Mouse (Mus musculus): ENCODE measurements at regions not wholly inside any gene's neighbourhood (a gene's known extent, or its start where the extent isn't known, plus 50 kb on each side); places are given as distances from the start of the nearest gene placed in this dataset.

GRCm38 (mm10) chr1:73516441-73516840 lies 500.7 kb upstream of the Tnp1 start:
- no peaks in the 10 kb centered on the region for H3K36me3 ChIP-seq
- WGBS = 92% methylated on average over 8 of the region's 8 CpGs
- no peaks in the 10 kb centered on the region for H3K27me3 ChIP-seq
- no peak overlapping the region for H3K27ac ChIP-seq (replicated peaks)
- no peak overlapping the region for H3K4me2 ChIP-seq (replicated peaks)
- H3K4me3 ChIP-seq = no peak overlapping the region
- ATAC-seq (replicated peaks) = no peak
- H3K4me1 ChIP-seq = no peaks in the 10 kb centered on the region
- no peak overlapping the region for H3K9ac ChIP-seq (replicated peaks)
- H3K9me3 ChIP-seq = no peaks in the 10 kb centered on the region

- 91% methylated on average over 5 of the region's 5 CpGs for WGBS
- H3K4me1 ChIP-seq = no peaks in the 10 kb centered on the region
- H3K27me3 ChIP-seq = no peaks in the 10 kb centered on the region
- no peaks in the 10 kb centered on the region for H3K36me3 ChIP-seq
- H3K9ac ChIP-seq (replicated peaks) = no peak overlapping the region
- no peak for ATAC-seq (replicated peaks)
- no peak overlapping the region for H3K4me3 ChIP-seq
- no peak overlapping the region for H3K4me2 ChIP-seq (replicated peaks)
- no peaks in the 10 kb centered on the region for H3K9me3 ChIP-seq
- no peak overlapping the region for H3K27ac ChIP-seq (replicated peaks)
Observed at GRCm38 (mm10) chr1:73515781-73516180, 500.1 kb upstream of the Tnp1 start.

- no peaks in the 10 kb centered on the region for H3K27me3 ChIP-seq
- H3K27ac ChIP-seq (replicated peaks) = no peak overlapping the region
- 44% methylated on average over 5 of the region's 5 CpGs for WGBS
- no peak overlapping the region for H3K9ac ChIP-seq (replicated peaks)
- ATAC-seq (replicated peaks) = no peak
- H3K9me3 ChIP-seq = no peaks in the 10 kb centered on the region
- H3K4me1 ChIP-seq = no peaks in the 10 kb centered on the region
- no peak overlapping the region for H3K4me2 ChIP-seq (replicated peaks)
- H3K36me3 ChIP-seq = no peaks in the 10 kb centered on the region
- H3K4me3 ChIP-seq = no peak overlapping the region
Observed at GRCm38 (mm10) chr1:73513822-73514221, 498.1 kb upstream of the Tnp1 start.

- H3K4me1 ChIP-seq = no peaks in the 10 kb centered on the region
- no peaks in the 10 kb centered on the region for H3K9me3 ChIP-seq
- ATAC-seq (replicated peaks) = no peak
- H3K4me3 ChIP-seq = no peak overlapping the region
- H3K27ac ChIP-seq (replicated peaks) = no peak overlapping the region
- no peaks in the 10 kb centered on the region for H3K36me3 ChIP-seq
- H3K27me3 ChIP-seq = no peaks in the 10 kb centered on the region
- no peak overlapping the region for H3K4me2 ChIP-seq (replicated peaks)
- 86% methylated on average over 2 of the region's 2 CpGs for whole genome bisulfite sequencing
- H3K9ac ChIP-seq (replicated peaks) = no peak overlapping the region
Observed at GRCm38 (mm10) chr1:73512836-73513235, 497.1 kb upstream of the Tnp1 start.

- H3K4me3 ChIP-seq = no peak overlapping the region
- no peaks in the 10 kb centered on the region for H3K9me3 ChIP-seq
- H3K36me3 ChIP-seq = no peaks in the 10 kb centered on the region
- no peaks in the 10 kb centered on the region for H3K4me1 ChIP-seq
- WGBS = 49% methylated on average over 10 of the region's 10 CpGs
- H3K27me3 ChIP-seq = no peaks in the 10 kb centered on the region
- H3K9ac ChIP-seq (replicated peaks) = no peak overlapping the region
- no peak overlapping the region for H3K4me2 ChIP-seq (replicated peaks)
- no peak overlapping the region for H3K27ac ChIP-seq (replicated peaks)
- no peak for ATAC-seq (replicated peaks)
Observed at GRCm38 (mm10) chr1:73507071-73507754, 491.5 kb upstream of the Tnp1 start.

- no peaks in the 10 kb centered on the region for H3K4me1 ChIP-seq
- H3K27me3 ChIP-seq = no peaks in the 10 kb centered on the region
- WGBS = 84% methylated on average over 4 of the region's 4 CpGs
- no peaks in the 10 kb centered on the region for H3K36me3 ChIP-seq
- H3K4me3 ChIP-seq = no peak overlapping the region
- no peak overlapping the region for H3K9ac ChIP-seq (replicated peaks)
- no peaks in the 10 kb centered on the region for H3K9me3 ChIP-seq
- H3K27ac ChIP-seq (replicated peaks) = no peak overlapping the region
- H3K4me2 ChIP-seq (replicated peaks) = no peak overlapping the region
- no peak for ATAC-seq (replicated peaks)
Observed at GRCm38 (mm10) chr1:73503611-73504010, 487.9 kb upstream of the Tnp1 start.

GRCm38 (mm10) chr1:73500671-73501070 lies 485.0 kb upstream of the Tnp1 start:
- H3K36me3 ChIP-seq = no peaks in the 10 kb centered on the region
- no peak overlapping the region for H3K27ac ChIP-seq (replicated peaks)
- H3K4me1 ChIP-seq = no peaks in the 10 kb centered on the region
- no peak overlapping the region for H3K4me2 ChIP-seq (replicated peaks)
- H3K27me3 ChIP-seq = no peaks in the 10 kb centered on the region
- H3K9me3 ChIP-seq = no peaks in the 10 kb centered on the region
- no peak overlapping the region for H3K4me3 ChIP-seq
- whole genome bisulfite sequencing = 83% methylated on average over 3 of the region's 3 CpGs
- no peak for ATAC-seq (replicated peaks)
- H3K9ac ChIP-seq (replicated peaks) = no peak overlapping the region

- H3K27me3 ChIP-seq = no peaks in the 10 kb centered on the region
- H3K4me3 ChIP-seq = no peak overlapping the region
- no peak overlapping the region for H3K27ac ChIP-seq (replicated peaks)
- no peak for ATAC-seq (replicated peaks)
- no peaks in the 10 kb centered on the region for H3K4me1 ChIP-seq
- H3K36me3 ChIP-seq = no peaks in the 10 kb centered on the region
- no peaks in the 10 kb centered on the region for H3K9me3 ChIP-seq
- no peak overlapping the region for H3K4me2 ChIP-seq (replicated peaks)
- H3K9ac ChIP-seq (replicated peaks) = no peak overlapping the region
Observed at GRCm38 (mm10) chr1:73495971-73496749, 480.5 kb upstream of the Tnp1 start.

GRCm38 (mm10) chr1:73481956-73482355 lies 466.2 kb upstream of the Tnp1 start:
- Histone ChIP-seq H3K4me1 (no peaks in the 10 kb centered on the region), H3K9ac (replicated peaks) (no peak overlapping the region), H3K9me3 (no peaks in the 10 kb centered on the region), H3K4me3 (no peak overlapping the region), H3K27ac (replicated peaks) (no peak overlapping the region), H3K4me2 (replicated peaks) (no peak overlapping the region), H3K27me3 (no peaks in the 10 kb centered on the region), H3K36me3 (no peaks in the 10 kb centered on the region)
- ATAC-seq (replicated peaks) = no peak
- 75% methylated on average over 2 of the region's 2 CpGs for WGBS

- Histone ChIP-seq H3K4me3 (no peak overlapping the region), H3K4me1 (no peaks in the 10 kb centered on the region), H3K9me3 (no peaks in the 10 kb centered on the region), H3K4me2 (replicated peaks) (no peak overlapping the region), H3K9ac (replicated peaks) (no peak overlapping the region), H3K27ac (replicated peaks) (no peak overlapping the region), H3K36me3 (no peaks in the 10 kb centered on the region), H3K27me3 (no peaks in the 10 kb centered on the region)
- ATAC-seq (replicated peaks) = no peak
- WGBS = 42% methylated on average over 4 of the region's 4 CpGs
Observed at GRCm38 (mm10) chr1:73479349-73479920, 463.7 kb upstream of the Tnp1 start.

- Histone ChIP-seq H3K4me1 (no peaks in the 10 kb centered on the region), H3K27me3 (no peaks in the 10 kb centered on the region), H3K36me3 (no peaks in the 10 kb centered on the region), H3K9me3 (no peaks in the 10 kb centered on the region), H3K4me2 (replicated peaks) (no peak overlapping the region), H3K4me3 (no peak overlapping the region), H3K27ac (replicated peaks) (no peak overlapping the region), H3K9ac (replicated peaks) (no peak overlapping the region)
- 87% methylated on average over 3 of the region's 3 CpGs for WGBS
- ATAC-seq (replicated peaks) = no peak
Observed at GRCm38 (mm10) chr1:73460598-73460997, 444.9 kb upstream of the Tnp1 start.

GRCm38 (mm10) chr1:73459754-73460534 lies 444.2 kb upstream of the Tnp1 start:
- Histone ChIP-seq H3K4me1 (no peaks in the 10 kb centered on the region), H3K27me3 (no peaks in the 10 kb centered on the region), H3K27ac (replicated peaks) (no peak overlapping the region), H3K9me3 (no peaks in the 10 kb centered on the region), H3K4me2 (replicated peaks) (no peak overlapping the region), H3K36me3 (no peaks in the 10 kb centered on the region), H3K9ac (replicated peaks) (no peak overlapping the region), H3K4me3 (no peak overlapping the region)
- WGBS = 65% methylated on average over 13 of the region's 13 CpGs
- no peak for ATAC-seq (replicated peaks)
